Mouse (Mus musculus) CH12.LX (cell line): ENCODE measurements around the gene Itih4. TPM values are rescaled to one million over a fixed set of nuclear protein-coding genes. Genes with fewer than 3 reads are reported as not detected.

ENCODE experiments used
- DNase-seq: peaks from one replicate; pipeline ENCODE4 v3.0.0-alpha.2; 2013; ENCODE audit errors: extremely low read depth
- H3K27ac ChIP-seq: 2 replicates; pipeline ENCODE4 v1.5.1; 2012; ENCODE audit warnings: low read depth, mild to moderate bottlenecking, control low read depth, moderate library complexity; ENCODE audit not compliant: insufficient read depth
- H3K27me3 ChIP-seq: replicated peaks from 2 replicates; pipeline ENCODE3; 2012; ENCODE audit warnings: inconsistent platforms
- H3K36me3 ChIP-seq, 2 experiments: replicated peaks in 1 of 2; 2 replicates each; pipeline versions ENCODE3 to v1.6.1; 2012; ENCODE audit warnings: inconsistent platforms in 1 of 2, low read length in 1 of 2, mild to moderate bottlenecking in 1 of 2, mixed read lengths in 1 of 2, moderate library complexity in 1 of 2; ENCODE audit not compliant: control insufficient read depth in 1 of 2, insufficient read depth in 1 of 2
- H3K4me1 ChIP-seq, 2 experiments: 2 replicates each; pipeline ENCODE4 v1.6.1; 2012; ENCODE audit warnings: inconsistent platforms in 1 of 2, moderate library complexity in 1 of 2; ENCODE audit not compliant: insufficient read depth in 2 of 2, control insufficient read depth in 1 of 2
- H3K4me2 ChIP-seq: 2 replicates; pipeline ENCODE4 v1.6.1; 2012; ENCODE audit warnings: low read depth, mild to moderate bottlenecking, control low read depth; ENCODE audit not compliant: poor library complexity, insufficient read depth, severe bottlenecking
- H3K4me3 ChIP-seq, 3 experiments: fragments of 150-350 bp in 1 of 3; sonication (generic) in 1 of 3; replicated peaks in 1 of 3; 2 replicates each; pipeline versions ENCODE3 to v1.5.1; 2011 to 2012; ENCODE audit warnings: low read depth in 2 of 3, low read length in 2 of 3, mild to moderate bottlenecking in 2 of 3, moderate library complexity in 2 of 3, control low read depth in 1 of 3, improper control_type of control experiment in 1 of 3, inconsistent platforms in 1 of 3, mixed read lengths in 1 of 3; ENCODE audit not compliant: poor library complexity in 1 of 3
- H3K79me2 ChIP-seq: replicated peaks from 2 replicates; pipeline ENCODE4 v1.6.1; 2012; ENCODE audit warnings: mild to moderate bottlenecking, moderate library complexity; ENCODE audit not compliant: control insufficient read depth, poor library complexity, insufficient read depth, severe bottlenecking; ENCODE audit errors: extremely low read depth
- H3K9ac ChIP-seq: 2 replicates; pipeline ENCODE4 v1.6.1; 2012; ENCODE audit warnings: low read depth, mild to moderate bottlenecking, control low read depth, moderate library complexity; ENCODE audit not compliant: insufficient read depth
- H3K9me3 ChIP-seq: replicated peaks from 2 replicates; pipeline ENCODE3; 2012; ENCODE audit warnings: low read length, inconsistent platforms, mixed read lengths
- CHD1 ChIP-seq: IDR thresholded peaks from 2 replicates; pipeline ENCODE4 v1.6.1; 2012; ENCODE audit warnings: low read depth, low read length, improper control_type of control experiment, inconsistent platforms
- CHD2 ChIP-seq: IDR thresholded peaks from 2 replicates; pipeline ENCODE4 v1.6.1; 2011; ENCODE audit warnings: low read length, improper control_type of control experiment
- CTCF ChIP-seq, 2 experiments: IDR thresholded peaks in 1 of 2; conservative IDR thresholded peaks in 1 of 2; 2 replicates each; pipeline ENCODE4 v1.5.1; 2011 to 2012; ENCODE audit warnings: low read depth in 2 of 2, low read length in 2 of 2, improper control_type of control experiment in 1 of 2, inconsistent platforms in 1 of 2, mild to moderate bottlenecking in 1 of 2, moderate library complexity in 1 of 2
- ELF1 ChIP-seq: IDR thresholded peaks from 2 replicates; pipeline ENCODE4 v1.6.1; 2014; ENCODE audit warnings: low read depth, mild to moderate bottlenecking, inconsistent platforms, low read length, improper control_type of control experiment
- EP300 ChIP-seq: IDR thresholded peaks from 2 replicates; pipeline ENCODE4 v1.6.1; 2011; ENCODE audit warnings: low read length, improper control_type of control experiment
- ETS1 ChIP-seq: conservative IDR thresholded peaks from 2 replicates; pipeline ENCODE4 v1.6.1; 2012; ENCODE audit warnings: low read depth, mild to moderate bottlenecking, inconsistent platforms, low read length, improper control_type of control experiment, moderate library complexity
- GABPA ChIP-seq: IDR thresholded peaks from 2 replicates; pipeline ENCODE4 v1.6.1; 2012; ENCODE audit warnings: low read depth, low read length, improper control_type of control experiment, inconsistent platforms; ENCODE audit not compliant: insufficient replicate concordance
- JUN ChIP-seq: IDR thresholded peaks from 2 replicates; pipeline ENCODE4 v1.6.1; 2011; ENCODE audit warnings: low read depth, mild to moderate bottlenecking, low read length, improper control_type of control experiment, moderate library complexity; ENCODE audit not compliant: insufficient read depth
- KAT2A ChIP-seq: IDR thresholded peaks from 2 replicates; pipeline ENCODE4 v1.6.1; 2012; ENCODE audit warnings: low read length, improper control_type of control experiment, inconsistent platforms; ENCODE audit not compliant: insufficient replicate concordance
- MAX ChIP-seq: IDR thresholded peaks from 2 replicates; pipeline ENCODE4 v1.6.1; 2011; ENCODE audit warnings: low read length, improper control_type of control experiment
- MAZ ChIP-seq: IDR thresholded peaks from 2 replicates; pipeline ENCODE4 v1.6.1; 2012; ENCODE audit warnings: low read depth, mild to moderate bottlenecking, inconsistent platforms, low read length, improper control_type of control experiment, moderate library complexity
- MEF2A ChIP-seq: IDR thresholded peaks from 2 replicates; pipeline ENCODE4 v1.6.1; 2014; ENCODE audit warnings: low read depth, mild to moderate bottlenecking, inconsistent platforms, low read length, improper control_type of control experiment, borderline replicate concordance
- MXI1 ChIP-seq: IDR thresholded peaks from 2 replicates; pipeline ENCODE4 v1.6.1; 2011; ENCODE audit warnings: mild to moderate bottlenecking, low read depth, low read length, improper control_type of control experiment
- NRF1 ChIP-seq: IDR thresholded peaks from 2 replicates; pipeline ENCODE4 v1.6.1; 2014; ENCODE audit warnings: low read depth, mild to moderate bottlenecking, inconsistent platforms, low read length, improper control_type of control experiment, moderate library complexity
- PAX5 ChIP-seq: IDR thresholded peaks from 2 replicates; pipeline ENCODE4 v1.6.1; 2012; ENCODE audit warnings: low read length, inconsistent platforms, mixed read lengths
- POLR2AphosphoS2 ChIP-seq: IDR thresholded peaks from 2 replicates; pipeline ENCODE4 v1.6.1; 2011; ENCODE audit warnings: low read depth, low read length, improper control_type of control experiment
- RAD21 ChIP-seq: IDR thresholded peaks from 2 replicates; pipeline ENCODE4 v1.6.1; 2011; ENCODE audit warnings: low read depth, mild to moderate bottlenecking, low read length, improper control_type of control experiment, moderate library complexity
- RCOR1 ChIP-seq: conservative IDR thresholded peaks from 2 replicates; pipeline ENCODE4 v1.6.1; 2012; ENCODE audit warnings: low read depth, mild to moderate bottlenecking, inconsistent platforms, low read length, improper control_type of control experiment
- SIN3A ChIP-seq: IDR thresholded peaks from 2 replicates; pipeline ENCODE4 v1.6.1; 2012; ENCODE audit warnings: low read length, improper control_type of control experiment, inconsistent platforms
- TBP ChIP-seq: conservative IDR thresholded peaks from 2 replicates; pipeline ENCODE4 v1.6.1; 2011; ENCODE audit warnings: low read depth, low read length, improper control_type of control experiment
- UBTF ChIP-seq: IDR thresholded peaks from 2 replicates; pipeline ENCODE4 v1.6.1; 2012; ENCODE audit warnings: low read depth, mild to moderate bottlenecking, inconsistent platforms, low read length, improper control_type of control experiment, moderate library complexity
- ZMIZ1 ChIP-seq: IDR thresholded peaks from 2 replicates; pipeline ENCODE4 v1.6.1; 2012; ENCODE audit warnings: low read depth, mild to moderate bottlenecking, inconsistent platforms, low read length, improper control_type of control experiment
- ZNF384 ChIP-seq: IDR thresholded peaks from 2 replicates; pipeline ENCODE4 v1.6.1; 2012; ENCODE audit warnings: low read depth, low read length, improper control_type of control experiment, inconsistent platforms
- dilution Hi-C: fragments of 300-500 bp; cut with MboI; formaldehyde crosslinking; loops from 2 replicates; pipeline ENCODE4 v1.14.3; 2020; ENCODE audit warnings: low sequenced_read_pairs; ENCODE audit not compliant: extremely low pct_unique_long_range_greater_than_20kb, extremely low pct_ligation_motif_present
- in situ Hi-C: fragments of 300-500 bp; cut with MboI; formaldehyde crosslinking; loops from 3 replicates; pipeline ENCODE4 v1.14.3; 2019; ENCODE audit warnings: low sequenced_read_pairs, low pct_ligation_motif_present, low pct_unique_long_range_greater_than_20kb, mixed read lengths
- polyA plus RNA-seq: library from polyadenylated mRNA; unstranded; fragments of >175 nt; gene quantifications from 2 replicates; pipeline ENCODE4 v1.2.1, GENCODE M21; 2012; ENCODE audit warnings: low read depth; ENCODE audit not compliant: insufficient read length
- total RNA-seq, 2 experiments: library from RNA; depleted of rRNA; stranded (reverse); fragments of 300-350 nt in 1 of 2; fragments of >200 nt in 1 of 2; gene quantifications; 2 replicates each; pipeline ENCODE4 v1.2.3; 2012 to 2014

Gene Itih4
- total and polyA plus RNA-seq, 3 experiments: not detected

DNA sequence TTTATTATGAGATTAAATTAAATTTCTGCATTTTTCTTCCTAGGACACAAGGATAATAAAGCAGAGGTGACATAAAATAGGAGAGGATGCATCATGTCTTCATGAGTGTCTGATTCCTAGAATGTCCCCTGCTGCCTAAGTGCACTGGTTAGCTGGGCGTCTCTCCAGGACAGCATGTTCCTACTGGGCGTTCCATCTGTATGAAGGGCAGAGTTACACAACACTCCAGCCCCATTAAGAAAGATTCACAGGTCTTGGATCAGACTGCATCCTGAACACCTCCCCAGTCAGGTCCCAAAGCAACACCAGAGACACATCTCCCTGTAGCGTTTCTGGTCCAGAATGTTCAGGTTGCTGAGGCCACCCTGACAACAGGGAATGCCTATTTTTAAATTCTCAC is 31.0 kb upstream of the Itih4 start:
- Histone ChIP-seq H3K4me3 (no peak overlapping the region), H3K9me3 (no peaks in the 10 kb centered on the region), H3K4me1 (peaks cover 0 to 9% of the 10 kb centered on the region in 2 experiments; a peak in 1 of 4 replicates)
- no peak for DNase-seq
- TF ChIP-seq ZNF384 (no peak), RCOR1 (no peak), PAX5 (no peak), CHD2 (no peak), ZMIZ1 (no peak), ELF1 (no peak), KAT2A (no peak), MAZ (no peak), GABPA (no peak), UBTF (no peak), NRF1 (no peak), RAD21 (no peak), MEF2A (no peak), SIN3A (no peak), MAX (no peak), MXI1 (no peak), EP300 (no peak)
- TF ChIP-seq, all 38 proteins: peak for 0
- Histone ChIP-seq H3K27me3 (no peaks in the 10 kb centered on the region), H3K36me3 (peaks cover 0 to 50% of the 10 kb centered on the region in 2 experiments), H3K27ac (no peak overlapping the region), H3K4me2 (no peak overlapping the region), H3K79me2 (no peaks in the 10 kb centered on the region), H3K9ac (no peak overlapping the region)
- in situ Hi-C loops: loop anchor here (10.0 kb wide), 1 partner anchor 271 kb away; no protein-coding TSS in a partner anchor
- dilution Hi-C loops: no loop called here

DNA sequence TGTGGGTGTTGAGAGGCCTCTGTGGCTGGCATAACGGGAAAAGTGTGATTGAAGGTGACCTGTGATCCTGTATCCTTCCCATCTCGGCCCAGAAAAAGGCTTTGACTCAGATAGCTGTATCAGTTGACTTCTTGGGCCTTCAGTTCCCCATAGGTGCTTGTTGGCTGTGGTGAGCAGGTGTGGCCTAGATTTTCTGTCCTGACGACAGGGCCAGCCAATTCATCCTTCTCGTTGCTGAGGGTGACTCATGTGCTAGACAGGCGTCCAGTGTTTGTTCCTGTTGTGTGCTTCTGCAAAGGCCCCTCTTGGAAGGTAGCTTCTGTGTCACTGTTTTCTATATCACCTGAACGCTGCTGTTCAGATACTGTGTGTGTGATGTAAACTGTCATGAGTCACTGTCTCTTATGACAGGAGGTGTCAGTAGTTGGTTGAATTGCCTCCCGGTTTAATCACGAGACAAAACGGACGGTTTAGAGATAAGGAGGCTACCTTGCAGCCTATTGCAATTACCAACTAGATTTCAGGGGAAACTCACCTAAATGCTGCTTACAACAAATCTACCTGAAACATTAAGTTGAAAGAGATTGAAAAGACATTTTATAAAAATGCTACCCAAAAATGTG is 29.3 kb upstream of the Itih4 start:
- in situ Hi-C loops (loop anchor here (10.0 kb wide), 1 partner anchor 272 kb away; no protein-coding TSS in a partner anchor), dilution Hi-C loops (no loop called here)
- Histone ChIP-seq H3K4me3 (no peak overlapping the region), H3K4me1 (peaks cover 0 to 9% of the 10 kb centered on the region in 2 experiments; a peak in 1 of 4 replicates), H3K9me3 (no peaks in the 10 kb centered on the region), H3K27ac (no peak overlapping the region), H3K9ac (no peak overlapping the region), H3K79me2 (no peaks in the 10 kb centered on the region), H3K36me3 (peaks cover 0 to 46% of the 10 kb centered on the region in 2 experiments), H3K4me2 (no peak overlapping the region), H3K27me3 (no peaks in the 10 kb centered on the region)
- TF ChIP-seq PAX5: no peak
- TF ChIP-seq JUN: no peak
- no peak for TF ChIP-seq CHD1
- no peak for TF ChIP-seq TBP
- TF ChIP-seq CTCF (conservative IDR thresholded peaks at IDR 0.05 in 1 of 2, IDR thresholded peaks at IDR 0.05 in 1 of 2; ENCODE audit: low read depth in 2 of 2, low read length in 2 of 2): no peak
- no peak for TF ChIP-seq ZNF384
- TF ChIP-seq POLR2AphosphoS2: no peak
- TF ChIP-seq MEF2A: no peak
- no peak for TF ChIP-seq ETS1
- DNase-seq: no peak
